Mouse (Mus musculus): ENCODE results near the gene Mrpl17. TPM values are rescaled to one million over a fixed set of nuclear protein-coding genes. Genes with fewer than 3 reads are reported as not detected.

Mrpl17 gene
- total RNA-seq, 2 experiments from 2014 or later = 104 to 108 TPM

DNA sequence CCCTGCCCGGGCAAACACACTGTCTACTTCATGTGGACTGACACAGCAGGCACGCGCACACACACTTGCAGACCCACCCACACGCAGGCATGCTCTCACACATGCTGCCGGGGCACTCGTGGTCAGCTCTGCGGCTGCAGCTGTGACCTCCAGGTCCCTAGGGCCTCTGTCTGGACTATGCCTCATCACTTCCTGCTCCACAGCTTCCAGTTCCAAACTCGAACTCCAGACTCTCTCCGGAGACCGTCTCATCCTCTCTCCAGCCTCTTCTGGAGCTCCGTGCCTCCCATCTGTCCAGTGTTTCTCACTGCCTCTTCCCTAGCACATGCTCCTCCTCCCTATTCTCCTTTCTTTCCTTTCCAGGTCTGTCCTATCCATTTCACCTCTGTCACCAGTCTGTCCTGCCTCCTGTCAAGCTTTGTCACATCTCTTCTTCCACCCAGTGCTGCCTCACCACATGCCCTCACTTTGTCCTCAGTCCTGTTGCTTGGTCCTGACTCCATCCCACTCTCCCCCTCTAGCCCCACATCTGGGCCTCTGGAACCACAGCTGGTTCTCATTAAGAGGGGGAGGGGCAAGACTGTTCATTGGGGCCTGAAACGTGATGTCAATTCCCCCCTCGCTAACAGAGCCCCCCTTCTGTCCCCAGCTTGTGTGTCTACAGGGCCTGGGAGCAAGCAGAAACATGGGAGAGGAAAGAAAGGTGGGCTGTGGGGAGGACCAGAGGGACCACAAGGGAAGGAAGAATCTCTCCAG lies 32.9 kb downstream of the Mrpl17 start:
- no peak for TF ChIP-seq CTCF (conservative IDR thresholded peaks at IDR 0.05)
- Histone ChIP-seq H3K4me3 (no peak overlapping the region), H3K27ac (peak overlapping the region; percentile 44; the same call in 1 of the 2 replicates)
- no peak for DNase-seq (ENCODE audit: low spot score in 2 of 2)

DNA sequence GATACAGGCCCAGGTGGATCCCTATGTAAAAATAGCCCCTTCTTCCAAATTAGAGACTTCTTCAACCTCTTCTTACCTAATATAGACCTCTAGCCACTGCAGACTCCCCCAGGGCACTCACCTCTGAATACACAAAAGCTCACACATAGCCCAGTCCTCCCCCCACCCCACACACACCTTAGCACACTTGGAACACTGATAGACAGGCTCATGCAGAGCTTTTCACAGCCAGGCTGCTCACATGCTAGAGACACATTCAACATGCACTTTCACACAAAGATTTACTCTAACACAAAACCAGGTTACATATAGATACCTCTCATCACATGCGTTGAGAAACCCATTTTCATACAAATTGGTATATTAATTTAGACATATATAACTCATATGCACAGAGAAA lies 33.6 kb downstream of the Mrpl17 start:
- no peak for TF ChIP-seq CTCF (conservative IDR thresholded peaks at IDR 0.05)
- DNase-seq (ENCODE audit: low spot score in 2 of 2) = no peak
- Histone ChIP-seq H3K27ac (no peak overlapping the region), H3K4me3 (no peak overlapping the region)

DNA sequence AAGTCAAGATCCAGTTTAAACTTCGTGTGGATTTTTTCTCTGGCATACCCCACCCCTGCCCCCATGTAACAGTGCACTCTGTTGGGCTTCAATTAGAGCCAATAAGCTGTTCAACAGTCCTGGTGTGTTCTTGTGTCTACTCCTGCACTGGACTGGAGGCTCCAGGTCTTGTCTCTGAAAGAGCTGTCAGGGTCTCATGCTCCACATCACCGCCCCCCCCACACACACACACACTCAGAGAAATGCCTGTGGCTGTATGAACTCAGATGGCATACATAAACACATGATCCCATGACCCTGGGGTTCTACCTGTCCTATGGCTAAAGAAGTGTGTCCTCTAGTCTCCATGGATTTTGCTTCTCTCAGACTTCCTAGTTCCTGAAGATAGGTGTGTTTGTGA lies 34.9 kb downstream of the Mrpl17 start:
- no peak for TF ChIP-seq CTCF (conservative IDR thresholded peaks at IDR 0.05)
- H3K4me3 ChIP-seq = no peak overlapping the region
- no peak for DNase-seq (ENCODE audit: low spot score in 2 of 2)

DNA sequence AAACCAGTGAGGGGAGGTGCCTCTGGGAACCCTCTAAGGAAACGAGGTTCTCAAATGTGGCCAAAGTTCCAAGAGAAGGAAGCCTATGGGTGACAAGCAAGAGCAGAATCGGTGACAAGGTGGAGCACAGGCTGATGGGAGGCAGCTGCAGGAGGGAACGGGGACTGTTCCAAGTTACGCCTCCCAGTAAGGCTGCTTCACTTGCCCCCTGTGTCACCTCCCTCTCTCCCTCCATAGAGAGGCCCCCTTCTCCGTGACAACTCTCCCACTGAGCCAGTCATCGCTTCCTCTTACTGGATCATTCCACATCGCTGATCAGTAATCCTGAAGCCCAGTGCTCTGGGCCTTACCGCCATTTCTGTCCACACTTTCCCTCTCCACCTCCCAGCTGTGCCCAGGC lies 36.2 kb downstream of the Mrpl17 start:
- no peak for DNase-seq (ENCODE audit: low spot score in 2 of 2)
- no peak for TF ChIP-seq CTCF (conservative IDR thresholded peaks at IDR 0.05)
- Histone ChIP-seq H3K4me3 (no peak overlapping the region), H3K27ac (no peak overlapping the region)

More for the DNA sequence above, 34.9 kb downstream of the Mrpl17 start:
- H3K27ac ChIP-seq = no peak overlapping the region

DNA sequence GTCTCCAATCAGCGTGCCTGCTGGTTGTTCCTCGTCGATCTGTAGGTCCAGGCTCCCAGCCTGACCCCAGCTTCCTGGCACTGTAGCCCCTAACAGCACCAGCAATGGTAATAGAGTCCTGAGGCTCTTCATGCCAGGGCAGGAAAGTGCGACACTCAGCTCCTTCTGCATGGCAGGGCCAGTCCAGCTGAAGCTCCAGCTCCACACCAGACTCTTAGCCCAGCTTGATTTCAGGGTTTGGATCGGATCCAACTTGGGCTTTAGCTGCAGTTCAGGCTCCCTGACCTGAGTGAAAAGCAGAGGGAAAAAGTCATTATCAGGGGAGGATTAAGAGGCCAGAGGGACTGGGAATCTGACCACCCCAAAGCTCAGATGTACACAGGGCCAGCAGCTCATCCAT lies 37.9 kb downstream of the Mrpl17 start:
- Histone ChIP-seq H3K4me3 (no peak overlapping the region), H3K27ac (no peak overlapping the region)
- no peak for TF ChIP-seq CTCF (conservative IDR thresholded peaks at IDR 0.05)
- no peak for DNase-seq (ENCODE audit: low spot score in 2 of 2)

DNA sequence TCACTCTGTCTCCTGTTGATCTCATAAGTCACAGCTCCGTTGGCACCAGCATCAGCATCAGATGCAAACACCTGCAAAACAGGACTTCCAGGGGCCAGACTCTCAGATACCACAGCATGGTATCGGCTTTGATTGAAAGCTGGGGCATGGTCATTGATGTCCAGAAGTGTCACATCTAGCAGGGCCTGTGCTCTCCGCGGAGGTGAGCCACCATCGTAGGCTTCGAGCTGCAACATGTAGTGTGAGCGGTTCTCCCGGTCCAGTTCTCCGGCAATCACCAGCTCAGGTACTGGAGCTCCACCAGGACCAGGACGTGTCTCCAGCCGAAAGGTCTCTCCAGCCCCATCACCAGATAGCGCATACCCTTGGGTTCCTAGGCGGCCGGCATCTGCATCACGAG lies 38.6 kb downstream of the Mrpl17 start:
- Histone ChIP-seq H3K4me3 (no peak overlapping the region), H3K27ac (no peak overlapping the region)
- TF ChIP-seq CTCF (conservative IDR thresholded peaks at IDR 0.05) = no peak
- no peak for DNase-seq (ENCODE audit: low spot score in 2 of 2)

DNA sequence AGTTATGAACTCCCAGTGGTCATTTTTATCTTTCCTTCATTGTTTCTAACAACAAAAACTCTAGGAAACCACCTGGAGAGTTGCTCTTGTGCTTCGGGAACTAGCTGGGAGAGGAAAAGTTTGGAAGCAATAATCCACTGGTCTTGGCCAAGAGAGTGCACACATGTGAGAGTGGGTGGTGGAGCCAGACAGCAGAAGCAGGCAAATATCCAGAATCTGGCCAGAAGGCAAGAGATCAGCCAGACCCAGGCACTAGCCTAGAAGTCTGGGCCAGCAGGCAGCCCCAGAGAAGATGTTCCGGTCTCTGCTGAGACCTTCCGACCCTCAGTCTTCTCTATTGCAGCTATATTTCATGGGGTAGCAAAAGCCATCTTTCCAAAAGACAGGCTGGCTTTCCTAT lies 40.9 kb downstream of the Mrpl17 start:
- TF ChIP-seq CTCF (conservative IDR thresholded peaks at IDR 0.05) = no peak
- DNase-seq (ENCODE audit: low spot score in 2 of 2) = no peak
- Histone ChIP-seq H3K4me3 (no peak overlapping the region), H3K27ac (no peak overlapping the region)

DNA sequence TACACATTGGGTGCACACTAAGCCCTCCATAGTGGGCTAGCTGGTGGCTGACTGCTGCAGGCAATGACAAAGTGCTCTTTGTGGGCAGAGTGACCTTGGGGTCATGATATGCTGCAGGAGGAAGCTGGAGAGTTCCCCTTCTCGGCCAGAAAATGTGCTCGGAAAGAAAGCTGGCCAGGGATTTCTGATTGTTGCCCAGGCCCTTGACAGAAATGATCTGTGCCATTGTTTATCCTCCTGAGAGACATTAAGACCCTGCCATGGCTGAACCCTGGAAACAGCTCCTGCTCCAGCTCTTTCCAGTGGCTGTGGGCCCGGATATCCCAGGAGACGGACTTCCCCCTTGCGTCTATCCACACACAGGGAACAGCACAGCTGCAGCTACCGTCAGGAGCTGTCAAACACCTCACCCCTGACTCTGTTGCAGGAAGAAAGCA lies 43.2 kb downstream of the Mrpl17 start:
- peak overlapping the region; percentile 40; the same call in 1 of the 2 replicates for H3K27ac ChIP-seq
- no peak for TF ChIP-seq CTCF (conservative IDR thresholded peaks at IDR 0.05)
- no peak overlapping the region for H3K4me3 ChIP-seq
- no peak for DNase-seq (ENCODE audit: low spot score in 2 of 2)

DNA sequence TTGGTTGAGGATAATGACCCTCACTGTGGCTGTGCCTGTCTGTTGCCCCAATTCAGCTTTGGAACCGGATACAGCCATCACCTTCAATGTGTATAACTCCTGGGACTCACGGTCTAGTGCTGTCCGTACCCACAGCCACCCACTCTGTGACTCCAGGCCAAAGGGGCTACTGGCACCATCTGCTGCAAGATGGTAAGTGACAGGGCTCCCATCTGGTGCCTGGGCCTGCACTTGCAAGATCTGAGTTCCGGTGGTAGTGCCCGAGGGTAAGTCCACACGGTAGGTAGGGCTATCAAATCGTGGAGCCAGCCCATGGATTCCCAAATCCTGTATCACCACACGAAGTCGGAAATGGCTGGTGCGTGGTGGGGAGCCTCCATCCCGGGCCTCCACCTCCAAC lies 46.6 kb downstream of the Mrpl17 start:
- no peak for TF ChIP-seq CTCF (conservative IDR thresholded peaks at IDR 0.05)
- no peak overlapping the region for H3K27ac ChIP-seq
- no peak for DNase-seq (ENCODE audit: low spot score in 2 of 2)
- H3K4me3 ChIP-seq = no peak overlapping the region

DNA sequence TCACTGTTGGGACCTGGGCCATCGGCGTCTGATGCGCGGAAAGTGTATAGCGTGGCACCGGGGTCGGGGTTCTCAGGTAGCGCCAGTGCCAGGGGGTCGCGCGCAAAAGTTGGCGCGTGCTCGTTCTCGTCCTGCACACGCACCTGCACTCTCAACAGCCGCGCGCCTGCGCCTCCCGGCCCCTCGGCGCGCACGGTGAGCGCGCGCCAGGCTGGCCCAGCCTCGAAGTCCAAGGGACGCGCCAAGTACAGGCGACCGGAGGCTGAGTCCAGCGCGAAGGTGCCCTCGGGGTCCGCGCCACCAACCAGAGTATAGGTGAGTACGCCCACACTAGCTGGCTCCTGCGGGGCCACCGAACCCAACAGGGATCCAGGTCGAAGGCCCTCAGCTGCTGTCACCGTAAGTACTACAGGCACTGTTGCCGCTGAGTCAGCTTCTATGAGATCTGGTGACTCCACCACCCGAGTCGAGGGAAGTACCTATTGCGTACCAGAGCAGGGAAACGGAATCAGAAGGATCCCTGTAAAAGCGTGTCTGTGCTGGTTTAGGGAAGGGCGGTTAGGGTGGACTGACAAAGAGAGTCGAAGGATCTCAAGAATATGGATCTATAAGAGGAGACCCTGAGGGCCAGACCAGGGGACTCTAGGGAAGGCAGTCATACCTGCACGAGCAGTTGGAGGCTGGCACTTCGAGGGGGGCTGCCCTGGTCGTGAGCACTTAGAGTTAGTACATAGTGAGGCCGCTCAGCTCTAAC lies 48.2 kb downstream of the Mrpl17 start:
- TF ChIP-seq CTCF (conservative IDR thresholded peaks at IDR 0.05) = no peak
- Histone ChIP-seq H3K4me3 (peak overlapping the region; percentile 48), H3K27ac (no peak overlapping the region)
- DNase-seq (ENCODE audit: low spot score in 2 of 2) = no peak

DNA sequence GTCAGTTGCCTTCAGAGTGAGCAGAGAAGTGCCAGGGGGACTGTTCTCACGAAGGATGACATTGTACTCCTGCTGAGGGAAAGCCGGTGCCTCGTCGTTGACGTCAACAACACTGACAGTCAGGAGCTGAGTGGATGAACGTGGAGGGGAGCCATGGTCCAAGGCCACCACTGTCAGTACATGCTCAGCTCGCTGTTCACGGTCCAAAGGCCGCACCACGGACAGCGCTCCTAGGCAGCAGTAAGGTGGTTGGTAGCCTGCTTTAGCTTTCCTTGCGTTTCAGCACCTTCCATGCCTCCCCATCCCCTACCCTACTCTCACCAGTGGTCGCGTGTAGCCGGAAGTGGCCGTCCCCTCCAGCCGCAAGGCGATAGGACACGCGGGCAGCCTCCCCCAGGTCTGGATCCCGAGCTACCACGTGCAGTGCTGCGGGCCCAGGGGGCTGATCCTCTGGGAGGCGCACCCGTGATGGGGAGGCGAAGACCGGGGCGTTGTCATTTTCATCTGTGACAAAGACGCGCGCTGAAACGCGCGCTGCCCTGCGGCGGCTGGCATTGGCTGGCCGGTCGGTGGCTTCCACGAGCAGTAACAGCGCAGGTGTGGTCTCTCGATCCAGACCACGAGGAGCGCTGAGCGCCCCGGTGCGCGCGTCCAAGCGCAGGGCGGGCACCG lies 49.0 kb downstream of the Mrpl17 start:
- TF ChIP-seq CTCF (conservative IDR thresholded peaks at IDR 0.05) = no peak
- Histone ChIP-seq H3K4me3 (peak overlapping the region; percentile 48), H3K27ac (no peak overlapping the region)
- DNase-seq (ENCODE audit: low spot score in 2 of 2) = no peak

DNA sequence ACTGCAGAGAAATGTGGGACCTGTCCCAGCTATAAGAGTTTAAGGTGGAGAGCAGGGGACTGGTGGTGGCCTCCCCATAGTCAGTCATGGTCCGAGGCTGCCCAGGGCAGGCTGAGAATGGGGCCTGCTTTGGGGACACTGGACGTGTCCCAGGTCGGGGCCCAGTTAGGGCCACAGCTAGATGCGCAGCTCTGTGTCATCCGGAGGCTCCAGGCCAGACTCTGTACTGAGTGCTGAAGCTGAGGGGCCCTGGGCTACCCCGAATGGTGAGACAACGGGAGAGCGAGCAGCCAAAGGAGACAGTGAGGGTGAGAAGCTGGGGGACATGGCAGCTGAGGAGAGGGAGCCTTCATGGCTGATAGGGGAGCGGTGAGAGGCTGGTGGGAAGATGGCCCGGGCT lies 57.6 kb downstream of the Mrpl17 start:
- DNase-seq (ENCODE audit: low spot score in 2 of 2) = no peak
- Histone ChIP-seq H3K4me3 (no peak overlapping the region), H3K27ac (no peak overlapping the region; the same call in 1 of the 2 replicates)
- TF ChIP-seq CTCF (conservative IDR thresholded peaks at IDR 0.05) = no peak

Other genes starting within 250 kb of the Mrpl17 start
- gene Apbb1, start 229.4 kb downstream of the Mrpl17 start, total RNA-seq (2021) = 100 to 1,000 TPM; 360 to 370 TPM
- gene Hpx, start 211.0 kb downstream of the Mrpl17 start, total RNA-seq (2021) = under 1 TPM in 1 of 2 experiments, not detected in 1; 0.23 TPM
- gene Trim3, start 177.5 kb downstream of the Mrpl17 start, total RNA-seq (2021) = 100 to 1,000 TPM; 140 to 142 TPM
- gene Timm10b, start 171.0 kb downstream of the Mrpl17 start, total RNA-seq (2021) = 10 to 100 TPM; 67.4 to 73.7 TPM
- 100 to 1,000 TPM in 1 of 2 experiments, 10 to 100 TPM in 1; 98.9 to 105 TPM for gene Arfip2, start 170.7 kb downstream of the Mrpl17 start, total RNA-seq (2021)
- gene Gm45799, start 170.5 kb downstream of the Mrpl17 start, total RNA-seq (2021) = 10 to 100 TPM in 1 of 2 experiments, 1 to 10 TPM in 1; 6.9 to 12.7 TPM
- 1 to 10 TPM; 6.9 to 8.5 TPM for gene Dnhd1, start 160.3 kb downstream of the Mrpl17 start, total RNA-seq (2021)
- 10 to 100 TPM; 79.7 to 83.2 TPM for gene Ilk, start 74.5 kb downstream of the Mrpl17 start, total RNA-seq (2021)
- 10 to 100 TPM in 1 of 2 experiments, 1 to 10 TPM in 1; 8.9 to 14.3 TPM for gene Rrp8, start 73.7 kb downstream of the Mrpl17 start, total RNA-seq (2021)
- gene Taf10, start 66.7 kb downstream of the Mrpl17 start, total RNA-seq (2021) = 100 to 1,000 TPM; 112 to 120 TPM
- gene Tpp1, start 58.9 kb downstream of the Mrpl17 start, total RNA-seq (2021) = 10 to 100 TPM; 73.2 to 73.4 TPM
- 10 to 100 TPM; 14.1 to 15.1 TPM for gene Dchs1, start 23.4 kb downstream of the Mrpl17 start, total RNA-seq (2021)
- gene Gm4070, start 142.9 kb upstream of the Mrpl17 start, total RNA-seq (2021) = 1 to 10 TPM in 1 of 2 experiments, under 1 TPM in 1; 0.90 to 1.3 TPM